Mouse (Mus musculus) spleen, adult 2 months (tissue): ENCODE results near the gene 1700001L19Rik.

Experiments used
- CTCF ChIP-seq: fragments of 200-500 bp; IDR thresholded peaks from 2 replicates; pipeline ENCODE4 v1.5.1; 2011; ENCODE audit warnings: mild to moderate bottlenecking, inconsistent platforms; ENCODE audit not compliant: insufficient read depth, insufficient read length, insufficient replicate concordance; ENCODE audit errors: extremely low read depth
- POLR2A ChIP-seq: fragments of 200-500 bp; IDR thresholded peaks from 2 replicates; pipeline ENCODE4 v1.6.1; 2011; ENCODE audit warnings: low read depth, low read length, inconsistent platforms

GRCm38 (mm10) chr13:68593797-68594196 lies 3.4 kb upstream of the 1700001L19Rik start:
- TF ChIP-seq CTCF: no peak
- no peak for TF ChIP-seq POLR2A
